Mouse (Mus musculus): ENCODE results near the gene Gm38392.

DNA sequence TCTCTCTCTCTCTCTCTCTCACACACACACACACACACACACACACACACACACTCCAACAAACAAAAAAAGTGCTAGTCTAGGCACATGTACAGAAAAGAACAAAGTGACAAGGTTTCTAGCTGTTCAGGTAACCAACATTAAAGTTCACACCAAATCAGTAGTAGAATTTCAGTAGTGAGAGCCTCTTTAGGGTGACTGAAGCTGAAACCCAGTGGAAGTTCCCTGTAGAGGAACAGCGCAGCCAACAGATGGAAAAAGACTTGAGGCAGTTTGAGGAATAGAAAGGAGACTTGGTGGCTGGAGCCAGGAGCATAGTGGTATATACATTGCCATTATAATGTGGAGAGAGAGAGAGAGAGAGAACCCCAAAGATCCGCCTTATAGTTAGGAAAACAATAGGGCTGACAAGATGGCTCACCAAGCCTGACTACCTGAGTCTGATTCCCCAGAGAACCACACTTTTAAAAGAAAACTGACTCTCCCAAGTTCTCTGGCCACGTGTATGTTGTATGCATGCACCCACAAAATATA is 48.0 kb upstream of the Gm38392 start:
- no peak for TF ChIP-seq CTCF (IDR thresholded peaks at IDR 0.05; ENCODE audit: borderline replicate concordance, insufficient read depth, low read depth, low read length)
- no peak for TF ChIP-seq POLR2A (IDR thresholded peaks at IDR 0.05; ENCODE audit: borderline replicate concordance, insufficient read depth, low read length)

Measured in cerebellum, adult 2 months (tissue).